Comparison of ENCODE assay signal across 18 mouse cellular contexts in genomic region chr10:70689346-70689745, GRCm38 (mm10). TPM values are rescaled to one million over a fixed set of nuclear protein-coding genes. Genes with fewer than 3 reads are reported as not detected.
"Had no signal": no experiment of that assay in that cellular context is flagged by ENCODE, and none has a peak within 500 bp of the region (broad histone marks: within the 10 kb centered on the region; RNA-seq: fewer than 3 reads in every experiment).

No protein-coding gene starts in this region.

- H3K4me2 ChIP-seq: midbrain, embryonic 13.5 days; midbrain, embryonic 15.5 days; neural tube, embryonic 13.5 days; neural tube, embryonic 15.5 days had no signal

- ATAC-seq: midbrain, embryonic 13.5 days; midbrain, embryonic 15.5 days had no signal

- H3K4me3 ChIP-seq: midbrain, embryonic 10.5 days; midbrain, embryonic 13.5 days; midbrain, embryonic 15.5 days; myocyte; neural tube, embryonic 13.5 days; neural tube, embryonic 15.5 days had no signal

- H3K27ac ChIP-seq: liver, embryonic 14.5 days; midbrain, embryonic 10.5 days; midbrain, embryonic 13.5 days; midbrain, embryonic 15.5 days; neural tube, embryonic 13.5 days had no signal

- H3K27me3 ChIP-seq: midbrain, embryonic 13.5 days; midbrain, embryonic 15.5 days; neural tube, embryonic 13.5 days; neural tube, embryonic 15.5 days had no signal

- DNase-seq: lung, adult 18-20 months; right cerebral cortex, adult 18-20 months; right cerebral cortex, postnatal 25 days; right cerebral cortex, postnatal 4 days; spleen, adult 18-20 months; thymus, adult 18-20 months; thymus, postnatal 14 days; thymus, postnatal 36 days had no signal

- H3K9me3 ChIP-seq: midbrain, embryonic 15.5 days; neural tube, embryonic 13.5 days; neural tube, embryonic 15.5 days had no signal

- H3K36me3 ChIP-seq: midbrain, embryonic 10.5 days; midbrain, embryonic 13.5 days; midbrain, embryonic 15.5 days; neural tube, embryonic 13.5 days; neural tube, embryonic 15.5 days had no signal

- H3K9ac ChIP-seq: liver, embryonic 14.5 days; midbrain, embryonic 13.5 days; midbrain, embryonic 15.5 days; neural tube, embryonic 13.5 days; neural tube, embryonic 15.5 days had no signal

RNA-seq across cellular contexts. Expression of gene Phyhipl, which starts 33.6 kb away (rescaled TPM):
- total RNA-seq: megakaryocyte, adult 5-6 weeks; megakaryocyte-erythroid progenitor cell, adult 5-6 weeks had no signal
- polyA plus RNA-seq: small intestine, adult 2 months had no signal
